Mouse (Mus musculus) midbrain, embryonic 11.5 days (tissue): ENCODE data around the gene Ier5. TPM values are rescaled to one million over a fixed set of nuclear protein-coding genes. Genes with fewer than 3 reads are reported as not detected.

Experiments used
- ATAC-seq: fragments of 200-750 bp; cut with Nextera tagmentation; 2 replicates; pipeline ENCODE4 v1.8.0; 2017; ENCODE audit warnings: moderate TSS enrichment, moderate library complexity; ENCODE audit not compliant: low FRiP score
- DNase-seq: peaks from one replicate; pipeline ENCODE4 v3.0.0; 2015; ENCODE audit warnings: low spot score; ENCODE audit errors: missing footprints
- H3K27ac ChIP-seq: fragments of 300-500 bp; sonication (generic); 2 replicates; pipeline ENCODE4 v1.5.1; 2014; ENCODE audit warnings: low read depth, low read length
- H3K27me3 ChIP-seq: fragments of 300-500 bp; sonication (generic); 2 replicates; pipeline ENCODE4 v1.6.1; 2014; ENCODE audit warnings: mild to moderate bottlenecking, low read length, moderate library complexity, mixed read lengths; ENCODE audit not compliant: control insufficient read depth, insufficient read depth
- H3K36me3 ChIP-seq: fragments of 300-500 bp; sonication (generic); 2 replicates; pipeline ENCODE4 v1.6.1; 2014; ENCODE audit warnings: mild to moderate bottlenecking, low read length, moderate library complexity, mixed read lengths; ENCODE audit not compliant: control insufficient read depth, insufficient read depth
- H3K4me1 ChIP-seq: fragments of 300-500 bp; sonication (generic); 2 replicates; pipeline ENCODE4 v1.6.1; 2014; ENCODE audit warnings: low read length; ENCODE audit not compliant: control insufficient read depth, insufficient read depth
- H3K4me2 ChIP-seq: fragments of 300-500 bp; sonication (generic); 2 replicates; pipeline ENCODE4 v1.6.1; 2014; ENCODE audit warnings: mild to moderate bottlenecking, moderate library complexity
- H3K4me3 ChIP-seq: fragments of 300-500 bp; sonication (generic); 2 replicates; pipeline ENCODE4 v1.5.1; 2014; ENCODE audit warnings: low read depth, low read length
- H3K9ac ChIP-seq: fragments of 300-500 bp; sonication (generic); 2 replicates; pipeline ENCODE4 v1.6.1; 2014; ENCODE audit warnings: low read length
- H3K9me3 ChIP-seq: fragments of 300-500 bp; sonication (generic); 2 replicates; pipeline ENCODE4 v1.6.1; 2016; ENCODE audit warnings: low read length; ENCODE audit not compliant: control insufficient read depth
- WGBS: fragments of 180-500 bp; shearing (Covaris S2); extraction: QIAGEN DNeasy Blood & Tissue Kit; methylation state at CpG from one replicate; pipeline ENCODE4 v1.1.7; 2014; 5-methylcytosine and 5-hydroxymethylcytosine counted together
- polyA plus RNA-seq: library from polyadenylated mRNA; unstranded; fragments of >200 nt; fragmentation: Nextera tagmentation; extraction: Ambion mirVana; gene quantifications from 2 replicates; pipeline ENCODE4 v1.2.1, GENCODE M21; 2014

The Ier5 gene
- polyA plus RNA-seq, 1 experiment from 2014 or later, result 13.5 TPM

DNA sequence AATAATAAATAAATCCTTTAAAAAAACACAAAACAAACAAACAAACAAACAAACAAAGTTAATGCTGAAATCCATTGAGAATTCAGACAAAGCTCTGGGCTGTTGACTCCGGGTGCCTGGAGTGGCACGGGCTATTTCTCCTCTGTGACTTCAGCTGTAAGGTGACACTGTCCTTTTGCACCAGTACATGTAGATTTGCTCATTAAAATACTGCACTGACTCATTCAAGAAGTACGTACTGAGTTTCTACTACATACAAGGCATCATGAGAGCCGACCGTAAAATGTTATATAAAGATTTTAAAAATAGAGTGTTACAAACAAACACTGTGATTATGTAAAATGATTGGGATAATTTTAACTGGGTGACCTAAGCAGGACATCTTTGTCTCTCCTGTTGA lies 25.0 kb upstream of the Ier5 start:
- Histone ChIP-seq H3K36me3 (no peaks in the 10 kb centered on the region), H3K27ac (no peak overlapping the region), H3K4me2 (no peak overlapping the region), H3K9ac (no peak overlapping the region), H3K4me1 (no peaks in the 10 kb centered on the region), H3K4me3 (no peak overlapping the region), H3K27me3 (no peaks in the 10 kb centered on the region), H3K9me3 (no peaks in the 10 kb centered on the region)
- ATAC-seq, result no peak
- WGBS, result 96% methylated on average over 5 of the region's 5 CpGs
- DNase-seq, result no peak

DNA sequence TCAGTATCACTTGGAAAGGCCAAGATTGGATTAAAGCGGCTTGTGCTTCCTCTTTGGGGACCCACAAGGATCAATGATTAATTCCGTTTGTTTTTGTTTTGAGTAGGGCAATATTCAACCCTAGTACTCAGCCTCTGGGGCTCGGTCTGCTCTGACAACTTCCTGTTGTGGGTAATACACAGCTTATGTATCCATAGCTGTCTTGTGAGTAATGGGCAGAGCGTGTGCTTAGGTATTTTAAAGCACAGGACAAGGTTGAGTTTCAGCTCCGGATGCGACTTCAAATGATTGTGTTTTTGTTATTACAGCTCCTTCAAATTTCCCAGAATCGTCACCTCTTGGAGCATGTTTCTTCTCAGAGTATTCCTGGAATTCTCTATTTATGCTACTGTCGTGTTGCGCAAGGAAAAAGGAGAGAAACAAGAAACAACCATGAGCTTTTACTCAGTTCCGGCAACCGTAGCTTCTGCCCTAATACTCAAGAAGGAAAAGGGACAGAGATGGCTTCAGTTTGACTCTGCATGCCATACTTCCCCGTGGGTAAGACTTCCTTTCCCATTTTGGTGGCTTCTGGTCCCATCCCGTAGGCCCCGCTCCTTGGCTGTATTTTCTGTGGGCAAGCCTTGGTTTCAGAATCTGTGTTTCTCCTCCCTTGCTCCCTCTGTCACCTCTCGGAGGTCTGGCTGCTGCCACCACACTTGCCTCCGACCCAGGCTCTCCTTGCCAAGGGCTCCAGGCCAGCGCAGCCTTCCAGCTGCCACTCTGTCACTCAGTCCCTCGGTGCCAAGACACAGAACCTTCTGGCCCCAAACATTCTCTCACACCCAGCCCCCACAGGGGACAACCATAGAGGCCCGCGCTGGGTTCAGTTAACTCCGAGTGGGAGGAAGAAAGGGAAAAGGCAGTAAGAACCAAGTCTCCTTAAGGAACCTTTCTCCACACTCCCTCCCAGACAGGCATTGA lies 22.8 kb upstream of the Ier5 start:
- Histone ChIP-seq H3K9ac (no peak overlapping the region), H3K4me1 (no peaks in the 10 kb centered on the region), H3K4me3 (no peak overlapping the region), H3K27me3 (no peaks in the 10 kb centered on the region), H3K27ac (no peak overlapping the region), H3K9me3 (no peaks in the 10 kb centered on the region), H3K36me3 (no peaks in the 10 kb centered on the region), H3K4me2 (no peak overlapping the region)
- DNase-seq, result no peak
- no peak for ATAC-seq
- WGBS, result 80% methylated on average over 21 of the region's 21 CpGs

DNA sequence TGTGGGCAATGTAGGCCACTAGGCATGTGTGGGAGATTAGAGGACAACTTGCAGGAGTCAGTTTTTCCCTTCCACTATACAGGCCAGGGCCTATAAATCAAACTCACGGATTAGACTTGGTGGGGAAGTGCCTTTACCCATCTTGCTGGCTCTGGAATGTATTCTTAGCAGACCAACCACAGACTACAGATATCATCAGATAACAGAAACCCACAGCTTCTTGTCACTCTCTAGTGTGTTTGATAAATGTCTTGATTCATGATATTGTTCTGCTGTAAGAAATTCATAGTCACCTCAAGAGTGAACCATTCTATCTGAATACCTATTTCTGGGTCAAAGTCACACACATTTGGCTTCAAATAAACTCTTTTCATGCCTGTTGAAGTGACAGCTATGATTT lies 20.3 kb upstream of the Ier5 start:
- Histone ChIP-seq H3K4me1 (no peaks in the 10 kb centered on the region; the same call in 1 of the 2 replicates), H3K4me3 (no peak overlapping the region), H3K27me3 (no peaks in the 10 kb centered on the region), H3K27ac (no peak overlapping the region), H3K9ac (no peak overlapping the region), H3K36me3 (no peaks in the 10 kb centered on the region), H3K4me2 (no peak overlapping the region), H3K9me3 (no peaks in the 10 kb centered on the region)
- ATAC-seq, result no peak
- DNase-seq, result no peak
- WGBS, result 89% methylated on average over 1 of the region's 1 CpGs

DNA sequence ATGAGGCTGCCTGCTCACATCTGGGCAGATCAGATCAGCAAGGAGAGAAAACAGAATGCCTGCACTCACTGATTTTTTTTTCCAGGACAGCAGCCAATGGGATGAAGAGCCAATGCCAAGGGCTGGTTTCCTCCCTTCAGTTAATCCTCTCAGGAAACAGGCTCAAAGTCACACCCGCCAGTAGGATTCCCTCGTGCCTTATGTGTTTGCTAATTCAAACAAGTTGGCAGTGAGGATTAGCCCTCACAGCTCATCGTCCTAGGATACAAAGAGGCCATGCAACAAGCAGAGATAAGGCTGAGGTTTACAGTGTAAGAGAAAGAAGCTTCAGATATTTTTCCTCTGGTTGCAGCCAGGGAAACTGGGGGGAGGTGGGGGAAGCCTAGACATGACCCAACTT lies 14.5 kb upstream of the Ier5 start:
- DNase-seq, result no peak
- peaks cover 29% of the 10 kb centered on the region for H3K4me1 ChIP-seq

DNA sequence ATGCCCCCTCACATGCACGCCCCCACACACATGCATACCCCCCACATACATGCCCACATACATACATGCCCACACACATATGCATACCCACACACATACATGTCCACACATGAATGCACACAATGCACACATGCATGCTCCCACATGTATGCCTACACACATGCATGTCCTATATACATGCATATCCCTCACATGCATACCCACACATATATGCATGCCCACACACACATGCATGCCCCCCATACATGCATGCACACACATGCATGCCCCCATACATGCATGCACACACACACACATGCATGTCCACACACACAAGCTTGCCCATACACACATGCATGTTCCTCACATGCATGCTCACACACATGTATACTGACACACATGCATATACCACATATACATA lies 13.4 kb upstream of the Ier5 start:
- H3K4me3 ChIP-seq, result no peak overlapping the region
- DNase-seq (no peak), ATAC-seq (no peak)
- WGBS, result 88% methylated on average over 1 of the region's 1 CpGs
- H3K9me3 ChIP-seq, result no peaks in the 10 kb centered on the region
- no peak overlapping the region for H3K4me2 ChIP-seq
- no peaks in the 10 kb centered on the region; the same call in 1 of the 2 replicates for H3K27me3 ChIP-seq
- H3K27ac ChIP-seq, result no peak overlapping the region
- H3K36me3 ChIP-seq, result no peaks in the 10 kb centered on the region
- H3K9ac ChIP-seq, result no peak overlapping the region
- peaks cover 33% of the 10 kb centered on the region for H3K4me1 ChIP-seq

More for the DNA sequence above, 14.5 kb upstream of the Ier5 start:
- Histone ChIP-seq H3K4me3 (no peak overlapping the region), H3K36me3 (no peaks in the 10 kb centered on the region), H3K9me3 (no peaks in the 10 kb centered on the region), H3K27ac (no peak overlapping the region), H3K9ac (no peak overlapping the region), H3K27me3 (no peaks in the 10 kb centered on the region; the same call in 1 of the 2 replicates), H3K4me2 (no peak overlapping the region)
- 9% methylated on average over 3 of the region's 3 CpGs for WGBS
- ATAC-seq, result peak; percentile 64

DNA sequence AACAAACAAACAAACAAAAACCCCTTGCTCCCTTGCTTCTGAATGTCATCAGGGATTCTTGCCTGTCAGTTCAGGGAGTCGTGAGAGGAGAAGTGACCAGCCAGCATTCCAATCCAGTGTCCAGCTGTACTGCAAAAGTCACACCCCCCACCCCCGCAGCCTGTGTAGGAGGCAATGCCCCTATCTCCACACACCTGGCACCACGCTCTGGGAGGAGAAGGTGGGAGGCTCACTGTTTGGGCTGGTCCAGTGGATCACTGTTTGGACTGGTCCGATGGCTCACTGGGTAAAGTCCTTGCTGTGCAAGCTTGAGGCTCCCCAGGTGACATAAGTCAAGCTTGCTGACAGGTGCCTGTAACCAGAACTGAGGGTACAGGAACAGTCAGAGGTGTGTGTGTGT lies 12.7 kb upstream of the Ier5 start:
- H3K27ac ChIP-seq, result no peak overlapping the region
- no peak overlapping the region for H3K9ac ChIP-seq
- H3K27me3 ChIP-seq, result no peaks in the 10 kb centered on the region; the same call in 1 of the 2 replicates
- H3K36me3 ChIP-seq, result no peaks in the 10 kb centered on the region
- 30% methylated on average over 4 of the region's 4 CpGs for WGBS
- no peak overlapping the region for H3K4me3 ChIP-seq
- no peaks in the 10 kb centered on the region for H3K9me3 ChIP-seq
- peaks cover 33% of the 10 kb centered on the region for H3K4me1 ChIP-seq
- no peak for DNase-seq
- no peak for ATAC-seq
- H3K4me2 ChIP-seq, result no peak overlapping the region

DNA sequence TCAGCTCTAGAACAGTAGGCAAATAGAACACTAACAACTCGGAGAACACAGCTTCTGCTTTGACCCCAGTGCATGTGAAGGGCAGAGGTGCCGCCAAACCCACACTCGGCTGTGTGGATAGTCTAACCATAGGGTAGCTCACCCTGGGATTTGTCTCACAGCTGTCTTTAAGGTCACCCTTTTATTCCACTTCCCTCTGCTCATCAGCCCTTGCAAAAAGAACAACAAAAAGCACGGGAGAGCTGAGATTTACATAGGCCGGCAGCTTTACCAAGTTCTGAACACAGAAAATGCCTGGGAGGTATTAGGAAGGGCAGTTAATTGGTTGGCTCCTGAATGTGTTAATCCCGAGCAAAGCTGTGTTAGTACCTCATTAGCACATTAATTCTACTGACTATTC lies 12.1 kb upstream of the Ier5 start:
- peaks cover 33% of the 10 kb centered on the region for H3K4me1 ChIP-seq
- H3K4me3 ChIP-seq, result no peak overlapping the region
- no peak overlapping the region for H3K9ac ChIP-seq
- H3K27ac ChIP-seq, result no peak overlapping the region
- H3K9me3 ChIP-seq, result no peaks in the 10 kb centered on the region
- no peaks in the 10 kb centered on the region for H3K36me3 ChIP-seq
- 5% methylated on average over 6 of the region's 6 CpGs for WGBS
- no peak for DNase-seq
- peak; percentile 65 for ATAC-seq
- H3K27me3 ChIP-seq, result no peaks in the 10 kb centered on the region; the same call in 1 of the 2 replicates
- H3K4me2 ChIP-seq, result no peak overlapping the region

DNA sequence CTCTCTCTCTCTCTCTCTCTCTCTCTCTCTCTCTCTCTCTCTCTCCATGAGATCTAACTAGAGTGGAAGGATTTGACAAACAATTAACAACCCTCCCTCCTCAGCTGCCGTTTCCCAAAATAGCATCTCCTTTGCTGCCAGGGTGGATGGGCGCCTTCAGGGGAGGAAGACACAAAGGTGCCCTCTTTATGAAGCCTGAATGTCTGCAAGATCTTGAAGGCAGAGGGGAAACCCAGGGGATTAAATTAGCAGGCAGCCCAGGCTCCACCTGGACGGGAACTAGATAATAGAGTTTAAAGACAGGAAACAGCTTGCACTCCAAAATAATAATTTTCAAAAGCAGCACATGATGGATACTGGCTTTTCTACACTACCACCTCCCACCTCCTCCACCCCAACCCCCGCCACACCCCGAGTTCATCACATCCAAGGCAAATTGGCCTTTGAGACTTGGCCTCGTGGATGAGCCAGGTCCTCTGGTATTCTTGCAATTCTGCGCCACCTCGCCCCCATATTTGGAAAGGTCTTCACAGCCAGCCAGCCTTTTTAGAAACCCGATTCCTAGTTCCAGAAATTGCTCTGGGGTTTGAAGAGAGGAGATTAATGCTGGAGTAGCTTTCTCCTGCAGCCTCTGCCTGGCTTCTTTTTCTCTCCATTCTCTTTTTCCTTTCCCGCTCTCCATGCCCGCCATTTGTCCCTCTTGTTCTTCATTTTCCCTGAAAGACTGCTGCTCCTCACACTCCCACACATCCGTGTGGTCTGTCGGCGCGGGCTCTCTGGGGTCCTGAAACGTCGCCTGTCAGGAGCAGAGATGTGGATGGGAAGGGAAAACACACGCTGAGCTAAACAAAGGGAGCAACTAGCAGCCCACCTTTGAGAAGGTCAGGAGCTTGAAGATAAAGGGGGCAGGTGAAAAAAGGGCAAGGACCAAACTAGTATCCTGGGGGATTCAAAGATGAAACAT lies 10.2 kb upstream of the Ier5 start:
- Histone ChIP-seq H3K9ac (peak overlapping the region; percentile 46; the same call in 1 of the 2 replicates), H3K4me1 (peaks cover 33% of the 10 kb centered on the region), H3K4me3 (no peak overlapping the region), H3K36me3 (no peaks in the 10 kb centered on the region), H3K9me3 (no peaks in the 10 kb centered on the region), H3K4me2 (peak overlapping the region; percentile 11; the same call in 1 of the 2 replicates), H3K27ac (no peak overlapping the region), H3K27me3 (no peaks in the 10 kb centered on the region; the same call in 1 of the 2 replicates)
- 24% methylated on average over 18 of the region's 18 CpGs for WGBS
- no peak for ATAC-seq
- peak; percentile 90 for DNase-seq
